Mouse (Mus musculus): ENCODE results near the gene Usp40. TPM values are rescaled to one million over a fixed set of nuclear protein-coding genes. Genes with fewer than 3 reads are reported as not detected.

The Usp40 gene
- polyA plus RNA-seq, 1 experiment: 6.0 TPM

GRCm38 (mm10) chr1:87900979-87901378 is 107.4 kb downstream of the Usp40 start:
- DNase-seq (ENCODE audit: low read depth, low spot score): no peak
- WGBS: 37% methylated on average over 6 of the region's 6 CpGs

DNA sequence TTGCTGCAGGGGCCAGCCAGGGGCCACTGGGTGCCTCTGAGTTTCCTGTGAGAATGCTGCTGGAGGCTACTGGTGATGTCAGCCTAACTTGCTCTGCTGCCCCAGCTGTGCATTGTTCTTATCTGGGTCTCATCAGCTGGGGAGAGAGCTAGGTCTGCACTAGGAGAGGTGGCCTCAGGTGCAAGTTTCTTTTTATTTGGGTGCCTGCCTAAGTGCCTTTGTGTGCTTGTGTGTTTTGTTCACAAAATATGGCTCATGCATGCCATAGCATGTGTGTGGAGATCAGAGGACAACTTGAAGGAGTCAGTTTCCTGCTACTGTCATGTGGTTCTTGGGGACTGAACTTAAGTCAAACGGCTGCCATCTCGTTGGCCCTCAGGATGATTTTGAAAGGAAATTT is 108.7 kb downstream of the Usp40 start:
- no peak for DNase-seq (ENCODE audit: low read depth, low spot score)
- WGBS: 73% methylated on average over 2 of the region's 2 CpGs

DNA sequence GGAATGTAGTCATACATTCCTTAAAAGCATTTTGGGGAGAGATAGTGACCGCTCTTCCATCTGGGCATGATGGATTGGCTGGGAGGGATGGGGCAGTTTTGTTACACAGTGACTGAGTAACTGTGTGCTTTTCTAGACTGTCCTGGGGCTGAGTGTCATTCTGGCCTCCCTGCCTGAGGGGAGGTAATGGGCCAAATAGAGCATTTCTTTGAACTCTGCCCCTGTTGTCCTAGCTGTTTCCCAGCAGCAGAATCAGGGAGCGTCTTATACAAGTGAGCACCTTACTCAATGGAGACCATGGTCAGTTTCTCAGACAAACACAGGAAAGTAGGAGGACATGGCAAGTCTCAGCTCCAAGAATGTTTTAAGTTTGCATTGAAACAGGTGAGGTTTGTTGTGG is 111.4 kb downstream of the Usp40 start:
- no peak for DNase-seq (ENCODE audit: low read depth, low spot score)
- WGBS: 88% methylated on average over 2 of the region's 2 CpGs

Other genes with a start within 250 kb of the Usp40 start
- 0.16 and 0.45 TPM in 2 replicates for gene Sag, start 204.9 kb downstream of the Usp40 start, polyA plus RNA-seq (2012; rRNA removed)
- gene Dgkd, start 155.3 kb downstream of the Usp40 start, polyA plus RNA-seq (2012; rRNA removed): 55.4 and 69.7 TPM in 2 replicates
- 0.24 and 0.67 TPM in 2 replicates for gene Ugt1a10, start 46.8 kb upstream of the Usp40 start, polyA plus RNA-seq (2012; rRNA removed)
- gene Ugt1a9, start 62.2 kb upstream of the Usp40 start, polyA plus RNA-seq (2012; rRNA removed): 0.17 and 1.1 TPM in 2 replicates
- not detected in 2 replicates for gene Ugt1a8, start 79.3 kb upstream of the Usp40 start, polyA plus RNA-seq (2012; rRNA removed)
- 12.4 and 34.3 TPM in 2 replicates for gene Ugt1a7c, start 86.5 kb upstream of the Usp40 start, polyA plus RNA-seq (2012; rRNA removed)
- gene Ugt1a6b, start 94.7 kb upstream of the Usp40 start, polyA plus RNA-seq (2012; rRNA removed): 2.2 and 3.1 TPM in 2 replicates
- gene Ugt1a6a, start 126.3 kb upstream of the Usp40 start, polyA plus RNA-seq (2012; rRNA removed): 3.0 and 4.2 TPM in 2 replicates
- 0.59 TPM in 1 of 2 replicates, not detected in the other for gene Ugt1a5, start 157.5 kb upstream of the Usp40 start, polyA plus RNA-seq (2012; rRNA removed)
- gene Ugt1a2, start 192.1 kb upstream of the Usp40 start, polyA plus RNA-seq (2012; rRNA removed): 0.27 and 0.43 TPM in 2 replicates
- gene Dnajb3, start 197.2 kb upstream of the Usp40 start, polyA plus RNA-seq (2012; rRNA removed): 2.9 and 4.5 TPM in 2 replicates
- 64.4 and 146 TPM in 2 replicates for gene Ugt1a1, start 203.4 kb upstream of the Usp40 start, polyA plus RNA-seq (2012; rRNA removed)
- 0.14 and 0.33 TPM in 2 replicates for gene Mroh2a, start 218.4 kb upstream of the Usp40 start, polyA plus RNA-seq (2012; rRNA removed)